Mouse (Mus musculus) forebrain, embryonic 11.5 days (tissue): ENCODE measurements around the gene Mcm6. TPM values are rescaled to one million over a fixed set of nuclear protein-coding genes. Genes with fewer than 3 reads are reported as not detected.

Experiments
- ATAC-seq: fragments of 200-750 bp; cut with Nextera tagmentation; replicated peaks from 2 replicates; pipeline ENCODE4 v1.8.0; 2017; ENCODE audit warnings: moderate TSS enrichment; ENCODE audit not compliant: low FRiP score
- DNase-seq: peaks from one replicate; pipeline ENCODE4 v3.0.0-alpha.2; 2017; ENCODE audit warnings: low spot score
- H3K27ac ChIP-seq: fragments of 300-500 bp; sonication (generic); 2 replicates; pipeline ENCODE4 v1.5.1; 2014; ENCODE audit warnings: low read depth, low read length
- H3K27me3 ChIP-seq: fragments of 300-500 bp; sonication (generic); 2 replicates; pipeline ENCODE4 v1.6.1; 2014; ENCODE audit warnings: mild to moderate bottlenecking, low read length, mixed read lengths; ENCODE audit not compliant: control insufficient read depth, insufficient read depth
- H3K36me3 ChIP-seq: fragments of 300-500 bp; sonication (generic); 2 replicates; pipeline ENCODE4 v1.6.1; 2014; ENCODE audit warnings: mild to moderate bottlenecking, low read length, moderate library complexity, mixed read lengths; ENCODE audit not compliant: control insufficient read depth, insufficient read depth
- H3K4me1 ChIP-seq: fragments of 300-500 bp; sonication (generic); replicated peaks from 2 replicates; pipeline ENCODE4 v1.6.1; 2014; ENCODE audit warnings: low read length, mixed read lengths; ENCODE audit not compliant: control insufficient read depth, insufficient read depth
- H3K4me2 ChIP-seq: fragments of 300-500 bp; sonication (generic); 2 replicates; pipeline ENCODE4 v1.6.1; 2014; ENCODE audit warnings: low read depth, mild to moderate bottlenecking, low read length, moderate library complexity, mixed read lengths; ENCODE audit not compliant: severe bottlenecking
- H3K4me3 ChIP-seq: fragments of 300-500 bp; sonication (generic); 2 replicates; pipeline ENCODE4 v1.5.1; 2014; ENCODE audit warnings: low read depth, low read length
- H3K9ac ChIP-seq: fragments of 300-500 bp; sonication (generic); 2 replicates; pipeline ENCODE4 v1.6.1; 2014; ENCODE audit warnings: low read length
- H3K9me3 ChIP-seq: fragments of 300-500 bp; sonication (generic); 2 replicates; pipeline ENCODE4 v1.6.1; 2016; ENCODE audit warnings: low read length, mixed read lengths; ENCODE audit not compliant: control insufficient read depth
- WGBS: fragments of 180-500 bp; shearing (Covaris S2); extraction: QIAGEN DNeasy Blood & Tissue Kit; methylation state at CpG from one replicate; pipeline ENCODE4 v1.1.7; 2014; 5-methylcytosine and 5-hydroxymethylcytosine counted together
- polyA plus RNA-seq: library from polyadenylated mRNA; unstranded; fragments of >200 nt; fragmentation: Nextera tagmentation; extraction: Ambion mirVana; gene quantifications from 2 replicates; pipeline ENCODE4 v1.2.1, GENCODE M21; 2014

The Mcm6 gene
- polyA plus RNA-seq, 1 experiment from 2014 or later: 343 TPM

DNA sequence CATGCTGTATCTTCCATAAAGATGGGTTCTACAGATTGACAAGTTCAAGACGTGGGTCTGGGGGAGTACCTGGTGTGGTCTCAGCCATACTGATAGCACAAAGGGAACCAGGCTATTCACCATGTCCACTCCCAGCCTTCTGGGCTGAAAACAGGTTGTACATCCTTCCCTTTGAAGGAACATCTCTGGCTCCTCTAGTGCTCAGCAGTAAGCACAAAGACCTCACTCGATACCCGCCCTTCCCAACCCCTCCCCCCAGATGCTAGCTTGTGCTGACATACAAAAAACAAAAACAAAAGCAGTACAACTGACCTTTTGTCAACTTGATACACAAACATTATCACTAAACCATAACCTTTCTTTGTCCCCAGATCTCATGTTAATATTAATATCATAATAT, 35.2 kb upstream of the Mcm6 start:
- Histone ChIP-seq H3K4me1 (no peaks in the 10 kb centered on the region; the same call in 1 of the 2 replicates), H3K9me3 (no peaks in the 10 kb centered on the region), H3K27ac (no peak overlapping the region), H3K27me3 (no peaks in the 10 kb centered on the region), H3K9ac (no peak overlapping the region), H3K36me3 (no peaks in the 10 kb centered on the region), H3K4me3 (no peak overlapping the region), H3K4me2 (no peak overlapping the region)
- WGBS: 92% methylated on average over 3 of the region's 3 CpGs
- DNase-seq: no peak
- no peak for ATAC-seq

DNA sequence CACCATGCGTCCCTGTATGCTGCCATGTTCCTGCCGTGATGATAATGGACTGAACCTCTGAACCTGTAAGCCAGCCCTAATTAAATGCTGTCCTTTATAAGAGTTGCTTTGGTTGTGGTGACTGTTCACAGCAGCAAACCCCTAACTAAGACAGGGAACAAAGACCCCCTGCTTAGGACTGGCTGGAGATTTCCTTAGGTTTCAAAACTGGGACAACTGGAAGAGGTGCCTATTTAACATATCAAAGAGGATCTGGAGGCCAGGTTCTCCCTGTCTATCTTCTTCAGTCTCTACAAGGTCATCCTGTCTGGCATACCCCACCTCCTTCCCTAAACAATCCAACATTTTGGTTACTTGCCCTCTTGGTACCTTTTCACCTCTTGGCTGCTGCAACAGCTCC, 32.9 kb upstream of the Mcm6 start:
- no peaks in the 10 kb centered on the region; the same call in 1 of the 2 replicates for H3K36me3 ChIP-seq
- H3K4me3 ChIP-seq: no peak overlapping the region
- ATAC-seq (no peak), DNase-seq (no peak)
- H3K4me1 ChIP-seq: no peaks in the 10 kb centered on the region
- 48% methylated on average over 2 of the region's 2 CpGs for WGBS
- no peak overlapping the region for H3K27ac ChIP-seq
- no peak overlapping the region for H3K9ac ChIP-seq
- H3K9me3 ChIP-seq: no peaks in the 10 kb centered on the region
- no peaks in the 10 kb centered on the region for H3K27me3 ChIP-seq
- no peak overlapping the region for H3K4me2 ChIP-seq

DNA sequence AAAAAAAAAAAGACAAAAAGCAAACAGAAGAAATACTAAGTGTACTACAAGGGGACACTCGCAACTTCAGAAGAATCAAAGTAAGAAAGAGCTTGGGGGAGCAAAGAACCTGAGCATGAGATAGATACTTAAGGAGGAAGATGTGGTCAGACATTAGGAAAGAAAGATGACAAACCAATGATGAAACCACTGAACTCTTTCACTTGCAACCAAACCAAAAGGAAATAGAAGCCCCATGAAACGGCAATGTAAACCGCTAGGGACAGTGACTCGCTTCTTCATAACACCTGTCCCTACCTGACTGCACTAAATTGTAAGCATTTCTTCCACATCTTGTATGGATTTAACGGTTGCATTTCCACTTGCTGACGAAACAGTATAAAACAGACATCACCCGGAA, 27.0 kb upstream of the Mcm6 start:
- H3K36me3 ChIP-seq: no peaks in the 10 kb centered on the region; the same call in 1 of the 2 replicates
- no peak for ATAC-seq
- H3K27ac ChIP-seq: no peak overlapping the region
- H3K9ac ChIP-seq: no peak overlapping the region
- H3K27me3 ChIP-seq: no peaks in the 10 kb centered on the region
- H3K9me3 ChIP-seq: no peaks in the 10 kb centered on the region
- no peaks in the 10 kb centered on the region for H3K4me1 ChIP-seq
- no peak for DNase-seq
- 94% methylated on average over 7 of the region's 7 CpGs for WGBS
- H3K4me3 ChIP-seq: no peak overlapping the region
- no peak overlapping the region for H3K4me2 ChIP-seq

DNA sequence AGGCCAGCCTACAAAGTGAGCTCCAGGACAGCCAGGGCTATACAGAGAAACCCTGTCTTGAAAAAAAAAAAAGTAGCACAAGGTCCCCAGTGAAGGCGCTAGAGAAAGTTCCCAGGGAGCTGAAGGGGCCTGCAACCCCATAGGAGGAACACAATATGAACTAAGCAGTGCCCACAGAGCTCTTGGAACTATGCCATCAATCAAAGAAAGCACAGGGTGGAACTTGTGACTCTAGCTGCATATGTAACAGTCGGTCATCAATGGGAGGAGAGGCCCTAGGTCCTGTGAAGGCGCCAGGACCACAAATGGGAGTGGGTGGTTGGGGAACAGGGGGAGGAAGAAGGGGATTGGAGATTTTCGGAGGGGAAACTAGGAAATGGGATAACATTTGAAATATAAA, 17.4 kb upstream of the Mcm6 start:
- H3K9ac ChIP-seq: no peak overlapping the region
- no peaks in the 10 kb centered on the region for H3K27me3 ChIP-seq
- WGBS: 91% methylated on average over 4 of the region's 4 CpGs
- no peak for ATAC-seq
- H3K9me3 ChIP-seq: no peaks in the 10 kb centered on the region
- H3K4me3 ChIP-seq: no peak overlapping the region
- H3K36me3 ChIP-seq: peaks cover 2% of the 10 kb centered on the region; the same call in 1 of the 2 replicates
- no peak for DNase-seq
- H3K27ac ChIP-seq: no peak overlapping the region
- no peaks in the 10 kb centered on the region for H3K4me1 ChIP-seq
- H3K4me2 ChIP-seq: no peak overlapping the region

DNA sequence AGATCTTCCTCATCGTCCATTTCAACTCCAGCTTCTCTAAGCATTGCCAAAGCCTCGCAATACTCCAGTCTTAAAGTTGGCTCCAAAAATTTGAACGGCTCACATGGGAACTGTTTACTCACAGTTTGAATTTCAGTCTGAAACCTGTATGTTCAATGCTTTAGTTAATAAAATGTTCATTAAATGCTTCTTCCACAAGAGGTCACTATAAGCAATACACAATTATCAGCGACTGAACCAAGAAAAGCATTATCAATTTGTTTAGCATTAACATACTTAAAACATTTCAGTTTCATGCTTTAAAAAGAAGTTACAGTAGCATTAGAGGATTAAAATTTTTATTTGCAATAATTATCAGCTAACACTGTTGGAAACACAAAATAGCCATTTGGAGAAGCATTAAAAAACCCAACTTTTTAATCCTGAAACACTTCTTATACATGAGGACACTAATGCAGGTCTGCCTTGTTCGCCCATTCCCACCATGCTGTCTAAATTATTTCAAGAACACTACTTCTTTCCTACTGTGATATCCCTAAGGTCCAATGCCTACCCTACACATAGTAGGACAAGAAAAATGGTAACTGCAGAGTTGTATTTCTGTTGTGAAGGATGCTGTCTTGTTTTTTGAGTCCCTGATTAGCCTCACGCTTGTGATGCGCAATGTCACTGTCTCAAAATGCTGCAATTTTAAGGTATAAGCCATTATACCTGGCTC, 12.8 kb upstream of the Mcm6 start:
- Histone ChIP-seq H3K9me3 (no peaks in the 10 kb centered on the region), H3K4me2 (no peak overlapping the region), H3K27me3 (no peaks in the 10 kb centered on the region), H3K4me1 (no peaks in the 10 kb centered on the region), H3K27ac (no peak overlapping the region), H3K9ac (no peak overlapping the region), H3K4me3 (no peak overlapping the region), H3K36me3 (no peaks in the 10 kb centered on the region; the same call in 1 of the 2 replicates)
- DNase-seq (no peak), ATAC-seq (no peak)
- WGBS: 88% methylated on average over 7 of the region's 7 CpGs

DNA sequence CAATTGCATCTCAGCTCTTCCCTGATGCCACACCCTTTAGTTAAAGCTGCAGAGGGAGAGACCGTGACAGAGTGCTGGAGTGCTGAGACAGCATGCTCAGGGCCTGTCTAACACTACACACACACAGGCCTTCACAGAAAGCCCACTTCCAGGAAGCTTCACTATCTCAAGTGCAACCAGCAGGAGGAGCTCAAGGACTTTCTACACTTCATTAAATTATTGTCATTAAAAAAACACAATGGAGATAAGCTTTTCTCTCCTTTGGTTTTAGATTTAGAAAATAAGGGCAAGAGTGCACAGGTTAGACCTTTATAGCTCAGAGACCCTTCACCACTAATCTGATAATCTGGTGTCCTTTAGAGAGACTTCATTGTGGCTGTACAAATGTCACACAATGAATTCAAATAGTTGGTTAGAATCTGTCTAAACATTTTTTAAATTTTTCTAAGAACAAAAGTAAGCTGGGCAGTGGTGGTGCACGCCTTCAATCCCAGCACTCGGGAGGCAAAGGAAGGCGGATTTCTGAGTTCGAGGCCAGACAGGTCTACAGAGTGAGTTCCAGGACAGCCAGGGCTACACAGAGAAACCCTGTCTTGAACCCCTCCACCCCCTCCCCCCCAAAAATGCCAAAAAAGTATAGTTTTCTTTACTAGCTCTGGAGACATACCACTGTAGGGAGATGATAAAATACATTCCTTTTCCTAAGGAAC, 9.4 kb upstream of the Mcm6 start:
- peak; percentile 73 for ATAC-seq
- Histone ChIP-seq H3K9me3 (no peaks in the 10 kb centered on the region), H3K4me2 (no peak overlapping the region), H3K27ac (no peak overlapping the region), H3K4me3 (no peak overlapping the region), H3K4me1 (no peaks in the 10 kb centered on the region), H3K27me3 (no peaks in the 10 kb centered on the region), H3K9ac (no peak overlapping the region), H3K36me3 (no peaks in the 10 kb centered on the region; the same call in 1 of the 2 replicates)
- peak; percentile 53 for DNase-seq
- 67% methylated on average over 5 of the region's 5 CpGs for WGBS

DNA sequence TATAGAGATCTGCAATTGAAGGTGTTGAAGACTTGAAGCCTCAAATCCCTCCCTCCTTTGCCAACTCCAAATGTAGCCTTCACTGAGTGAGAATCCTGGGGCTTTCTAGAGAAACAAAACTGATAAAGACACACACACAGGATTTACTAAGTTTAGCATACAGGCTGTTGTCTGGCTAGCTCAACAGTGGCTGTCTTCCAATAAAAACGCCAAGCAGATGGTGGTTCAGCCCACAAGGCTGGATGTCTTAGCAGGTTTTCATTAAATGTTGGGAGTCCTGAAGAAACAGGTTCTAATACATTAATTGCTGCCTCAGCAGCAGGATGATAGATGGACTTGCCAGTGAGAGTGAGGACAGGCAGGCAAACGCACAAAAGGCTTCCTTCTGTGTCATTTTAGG, 1.1 kb upstream of the Mcm6 start:
- Histone ChIP-seq H3K36me3 (peaks cover 2% of the 10 kb centered on the region; the same call in 1 of the 2 replicates), H3K4me2 (no peak overlapping the region), H3K4me3 (no peak overlapping the region), H3K9ac (no peak overlapping the region), H3K27ac (no peak overlapping the region), H3K9me3 (no peaks in the 10 kb centered on the region), H3K4me1 (0 out of 2 replicates have a peak, but pooled peaks cover 2% of the 10 kb centered on the region), H3K27me3 (no peaks in the 10 kb centered on the region)
- ATAC-seq: no peak
- no peak for DNase-seq
- WGBS: 87% methylated on average over 2 of the region's 2 CpGs

DNA sequence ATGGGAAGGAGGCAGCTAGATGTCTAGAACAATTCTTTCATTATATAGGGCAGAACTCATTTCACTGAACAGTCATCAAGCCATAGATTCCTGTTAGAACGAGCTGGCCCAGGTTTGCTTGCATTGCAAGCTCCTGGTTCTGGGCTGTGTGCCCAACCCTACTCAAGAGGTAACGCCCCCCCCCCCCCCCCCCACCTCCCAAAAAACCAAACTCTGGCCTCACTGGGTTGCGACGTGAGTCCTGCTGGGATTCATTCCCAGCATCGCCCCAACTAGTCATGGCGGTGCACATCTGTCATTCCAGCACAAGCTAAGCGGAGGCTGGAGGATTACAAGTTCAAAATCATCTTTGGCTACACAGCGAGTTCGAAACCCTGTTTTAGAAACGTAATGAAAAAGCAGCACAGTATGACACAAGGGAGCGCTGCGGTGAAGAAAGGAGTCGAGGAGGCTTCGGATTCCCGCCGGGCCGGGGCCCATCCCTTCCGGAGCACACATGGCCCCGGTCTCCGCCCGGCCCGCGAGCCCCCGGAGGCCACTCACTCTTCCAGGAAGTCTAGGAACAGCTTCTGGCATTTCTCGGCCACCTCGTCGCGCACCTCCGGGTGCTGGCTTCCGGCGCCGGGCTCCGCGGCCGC, 429 bp downstream of the Mcm6 start:
- H3K27me3 ChIP-seq: no peaks in the 10 kb centered on the region

More for the DNA sequence above, 429 bp downstream of the Mcm6 start:
- DNase-seq: no peak
- peak; percentile 81 for ATAC-seq
- Histone ChIP-seq H3K9me3 (no peaks in the 10 kb centered on the region), H3K4me2 (peak overlapping the region; percentile 62), H3K4me3 (peak overlapping the region; percentile 88), H3K27ac (peak overlapping the region; percentile 79), H3K4me1 (0 out of 2 replicates have a peak, but pooled peaks cover 2% of the 10 kb centered on the region), H3K36me3 (peaks cover 2% of the 10 kb centered on the region; the same call in 1 of the 2 replicates), H3K9ac (peak overlapping the region; percentile 92)
- WGBS: under 1% methylated on average over 35 of the region's 35 CpGs
